Mouse (Mus musculus) cerebellum, adult 11 months (tissue): ENCODE measurements around the gene Pgs1.

ENCODE experiments used
- DNase-seq: peaks from one replicate; pipeline ENCODE4 v3.0.0; 2022

The Pgs1 gene

GRCm38 (mm10) chr11:117977694-117978360 is 8.3 kb upstream of the Pgs1 start:
- no peak for DNase-seq

- no peak for DNase-seq
These were observed 6.7 kb upstream of the Pgs1 start for GRCm38 (mm10) chr11:117979388-117979787.

GRCm38 (mm10) chr11:117982426-117982825 is 3.7 kb upstream of the Pgs1 start:
- no peak for DNase-seq

GRCm38 (mm10) chr11:117983770-117984169 is 2.3 kb upstream of the Pgs1 start:
- no peak for DNase-seq

- DNase-seq: no peak
These were observed 950 bp downstream of the Pgs1 start for GRCm38 (mm10) chr11:117987032-117987451.

- DNase-seq: no peak
These were observed 1.9 kb downstream of the Pgs1 start for GRCm38 (mm10) chr11:117987968-117988367.

- no peak for DNase-seq
These were observed 3.1 kb downstream of the Pgs1 start for GRCm38 (mm10) chr11:117989241-117989640.

GRCm38 (mm10) chr11:117989926-117990325 is 3.8 kb downstream of the Pgs1 start:
- no peak for DNase-seq

- DNase-seq: no peak
These were observed 5.7 kb downstream of the Pgs1 start for GRCm38 (mm10) chr11:117991502-117992470.

GRCm38 (mm10) chr11:117993190-117994175 is 7.4 kb downstream of the Pgs1 start:
- no peak for DNase-seq

GRCm38 (mm10) chr11:117994250-117995057 is 8.4 kb downstream of the Pgs1 start:
- DNase-seq: no peak

GRCm38 (mm10) chr11:117995255-117995654 is 9.2 kb downstream of the Pgs1 start:
- DNase-seq: no peak

- no peak for DNase-seq
These were observed 9.6 kb downstream of the Pgs1 start for GRCm38 (mm10) chr11:117995661-117996060.

- no peak for DNase-seq
These were observed 10.0 kb downstream of the Pgs1 start for GRCm38 (mm10) chr11:117996066-117996465.

- no peak for DNase-seq
These were observed 11.0 kb downstream of the Pgs1 start for GRCm38 (mm10) chr11:117997085-117997484.

- no peak for DNase-seq
These were observed 12.3 kb downstream of the Pgs1 start for GRCm38 (mm10) chr11:117998356-117998755.

- no peak for DNase-seq
These were observed 13.3 kb downstream of the Pgs1 start for GRCm38 (mm10) chr11:117999260-117999934.

- no peak for DNase-seq
These were observed 14.0 kb downstream of the Pgs1 start for GRCm38 (mm10) chr11:118000083-118000482.

- DNase-seq: no peak
These were observed 14.6 kb downstream of the Pgs1 start for GRCm38 (mm10) chr11:118000565-118001215.

GRCm38 (mm10) chr11:118003176-118003575 is 17.1 kb downstream of the Pgs1 start:
- no peak for DNase-seq

- DNase-seq: no peak
These were observed 17.6 kb downstream of the Pgs1 start for GRCm38 (mm10) chr11:118003718-118004117.
